Mouse (Mus musculus) retina, postnatal 1 day (tissue): ENCODE measurements around the gene Anapc4.

Experiments used
- DNase-seq: peaks from one replicate; pipeline ENCODE4 v3.0.0-alpha.2; 2012

Anapc4 gene

GRCm38 (mm10) chr5:52871461-52871860 lies 37.6 kb downstream of the Anapc4 start:
- no peak for DNase-seq

GRCm38 (mm10) chr5:52871986-52872385 lies 38.2 kb downstream of the Anapc4 start:
- no peak for DNase-seq

GRCm38 (mm10) chr5:52878847-52879246 lies 45.0 kb downstream of the Anapc4 start:
- DNase-seq: peak; percentile 83

DNA sequence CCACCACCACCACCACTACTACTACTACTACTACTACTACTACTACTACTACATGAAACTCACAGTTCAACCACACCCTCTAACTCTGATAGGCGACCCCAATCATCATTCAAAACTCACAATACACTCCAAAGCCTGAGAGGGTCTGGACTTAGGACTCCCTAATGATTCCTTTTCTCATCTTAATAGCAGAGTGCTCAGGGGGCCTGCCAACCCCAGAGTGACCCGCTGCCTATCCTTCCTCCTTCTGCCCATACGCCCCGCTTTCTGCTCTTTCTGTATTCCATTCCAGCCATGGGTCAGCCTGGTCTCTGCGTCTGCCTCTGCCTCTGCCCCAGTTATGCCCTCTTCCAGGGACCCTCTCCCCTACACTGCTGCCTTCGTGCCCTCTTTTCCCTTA lies 46.1 kb downstream of the Anapc4 start:
- no peak for DNase-seq

- no peak for DNase-seq
These were observed 48.6 kb downstream of the Anapc4 start for GRCm38 (mm10) chr5:52882446-52882845.

DNA sequence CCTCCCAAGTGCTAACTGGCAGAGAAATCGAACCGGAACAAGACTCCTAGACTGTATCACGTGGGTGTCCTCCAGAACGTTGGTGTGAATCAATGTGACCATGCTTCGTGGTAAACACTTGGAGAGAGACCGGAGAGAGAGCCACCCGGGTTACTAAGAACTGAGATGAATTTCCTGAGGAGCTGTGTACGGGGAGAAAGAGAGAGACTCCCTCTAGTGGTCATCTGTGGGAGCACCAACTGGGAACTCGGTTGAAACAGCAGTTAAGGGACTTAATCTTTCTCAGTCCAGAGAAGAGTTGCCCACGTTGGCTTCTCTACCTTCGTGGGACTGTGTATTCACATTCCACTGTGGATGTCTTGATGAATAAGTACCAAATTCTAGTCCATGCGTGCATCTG lies 53.3 kb downstream of the Anapc4 start:
- DNase-seq: peak; percentile 72

- DNase-seq: no peak
These were observed 56.1 kb downstream of the Anapc4 start for GRCm38 (mm10) chr5:52889919-52890318.

- peak; percentile 31 for DNase-seq
These were observed 58.4 kb downstream of the Anapc4 start for GRCm38 (mm10) chr5:52891949-52892835.

DNA sequence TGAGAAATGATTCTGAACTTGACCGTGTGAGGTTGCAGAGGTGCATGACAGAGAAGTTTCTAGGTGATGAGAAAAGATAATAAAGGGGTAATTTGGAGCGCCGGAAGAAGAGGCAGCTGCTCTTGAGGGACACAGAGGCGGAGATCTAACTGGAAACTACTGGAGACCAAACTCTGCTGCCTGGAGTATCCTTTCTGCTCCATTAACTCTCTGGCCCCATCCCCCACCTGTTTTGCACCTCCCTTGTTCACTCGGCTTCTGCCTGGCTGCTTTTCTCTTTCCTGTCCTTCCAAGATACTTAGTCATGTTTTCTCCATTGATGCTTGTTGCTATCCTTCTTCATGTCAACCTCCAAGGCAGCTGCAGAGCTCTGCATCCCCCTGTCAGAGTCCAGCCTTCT lies 60.1 kb downstream of the Anapc4 start:
- no peak for DNase-seq

DNA sequence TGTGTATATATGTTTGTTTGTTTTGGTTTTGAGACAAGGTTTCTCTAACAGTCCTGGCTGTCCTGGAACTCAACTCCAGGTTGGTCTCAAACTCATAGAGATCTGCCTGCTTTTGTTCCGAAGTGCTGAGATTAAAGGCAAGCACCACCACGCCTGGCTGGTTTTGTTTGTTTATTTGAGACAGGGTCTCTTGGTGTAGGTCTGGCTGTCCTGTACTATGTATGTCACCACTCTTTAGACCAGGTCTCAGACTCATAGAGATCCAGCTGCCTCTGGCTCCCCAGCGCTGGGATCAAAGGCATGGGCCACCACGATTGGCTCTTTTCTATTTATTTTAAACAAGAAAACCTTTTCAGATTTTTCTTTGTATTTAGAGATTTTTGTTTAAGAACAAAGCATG lies 70.4 kb downstream of the Anapc4 start:
- DNase-seq: no peak

DNA sequence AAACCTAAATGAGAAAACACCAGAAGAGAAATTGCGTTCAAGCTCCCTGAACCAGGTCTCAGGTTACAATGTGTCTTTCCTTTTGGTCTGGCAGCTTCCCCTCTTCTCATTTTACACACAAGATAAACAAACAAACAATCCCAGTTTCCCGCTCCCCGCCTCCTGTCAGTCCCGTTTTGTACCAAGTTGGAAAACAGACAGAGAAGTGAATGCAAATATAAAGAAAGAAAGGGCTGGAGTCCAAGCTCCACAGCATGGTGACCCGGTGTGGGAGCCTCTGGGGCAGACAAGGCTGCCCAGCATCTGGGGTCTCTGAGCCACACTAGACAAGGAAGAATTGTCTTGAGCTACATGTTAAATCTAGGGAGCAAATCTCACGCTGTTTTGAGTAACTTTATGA lies 70.9 kb downstream of the Anapc4 start:
- no peak for DNase-seq

DNA sequence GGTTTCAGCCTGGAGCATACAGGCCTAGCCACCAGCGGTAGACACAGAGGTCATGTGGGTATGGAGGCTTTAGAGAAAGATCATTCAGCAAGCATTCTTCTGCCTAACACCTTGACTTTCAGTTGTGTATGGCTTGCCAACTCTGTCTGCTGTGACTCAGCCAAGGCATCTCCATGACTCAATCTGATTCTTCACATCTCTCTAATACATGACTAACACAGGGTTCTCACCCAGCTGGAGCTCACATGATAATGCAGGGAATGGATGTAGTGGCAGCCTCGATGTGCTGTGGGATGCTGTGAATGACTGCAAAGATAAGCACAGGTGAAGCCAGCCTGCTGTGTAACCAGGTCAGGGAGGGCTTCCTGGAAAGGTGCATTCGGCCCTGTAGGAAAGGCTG lies 74.4 kb downstream of the Anapc4 start:
- no peak for DNase-seq

- DNase-seq: peak; percentile 30
These were observed 76.4 kb downstream of the Anapc4 start for GRCm38 (mm10) chr5:52910159-52910591.

GRCm38 (mm10) chr5:52911286-52911870 lies 77.6 kb downstream of the Anapc4 start:
- DNase-seq: no peak

DNA sequence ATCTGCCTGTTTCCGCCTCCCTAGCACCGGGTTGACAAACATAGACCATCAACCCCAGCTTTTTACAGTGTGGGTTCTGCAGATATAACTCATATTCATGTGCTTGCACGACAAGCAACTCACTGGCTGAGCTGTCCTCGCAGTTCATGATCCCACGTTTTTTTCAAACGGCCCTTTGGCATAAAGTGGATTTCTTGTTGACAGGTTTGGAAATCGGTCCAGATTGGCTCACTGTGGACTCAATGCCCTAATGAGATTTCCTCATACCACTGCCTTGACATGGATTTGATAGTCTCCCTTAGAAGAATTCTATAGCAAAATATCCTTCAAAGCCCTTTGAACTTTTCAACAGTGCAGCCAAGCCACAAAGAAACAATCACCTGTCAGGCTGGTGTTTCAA lies 79.9 kb downstream of the Anapc4 start:
- DNase-seq: peak; percentile 18

DNA sequence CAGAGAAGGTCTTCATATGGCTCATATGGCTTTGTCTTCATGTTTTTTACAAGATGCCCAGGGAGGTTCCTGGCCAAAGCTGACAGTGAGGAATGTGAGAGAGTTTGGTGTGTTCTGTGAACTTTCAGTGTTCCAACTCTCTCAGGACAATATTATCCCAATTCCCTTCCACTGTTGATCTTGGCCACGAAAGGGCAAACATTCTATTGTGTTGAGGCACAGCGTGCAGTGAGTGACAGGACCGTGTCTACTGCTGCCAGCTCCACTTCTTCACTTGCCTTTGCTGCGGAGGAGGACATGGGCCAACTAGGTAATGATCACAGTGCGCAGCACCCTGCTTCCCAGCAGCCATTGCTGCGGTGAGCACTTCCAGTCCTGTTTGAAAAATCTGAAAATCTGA lies 82.4 kb downstream of the Anapc4 start:
- no peak for DNase-seq
